Mouse (Mus musculus) hindbrain, postnatal 0 days (tissue): ENCODE measurements around the gene Col6a2. TPM values are rescaled to one million over a fixed set of nuclear protein-coding genes. Genes with fewer than 3 reads are reported as not detected.

Experiments used
- ATAC-seq: fragments of 200-750 bp; cut with Nextera tagmentation; 2 replicates; pipeline ENCODE4 v1.8.0; 2017; ENCODE audit warnings: mild to moderate bottlenecking, moderate TSS enrichment, moderate library complexity
- DNase-seq: peaks from one replicate; pipeline ENCODE4 v3.0.0-alpha.2; 2015; ENCODE audit warnings: low spot score
- H3K27ac ChIP-seq: fragments of 300-500 bp; sonication (generic); 2 replicates; pipeline ENCODE4 v1.5.1; 2014; ENCODE audit warnings: mild to moderate bottlenecking
- H3K27me3 ChIP-seq: fragments of 300-500 bp; sonication (generic); 2 replicates; pipeline ENCODE4 v1.6.1; 2014; ENCODE audit warnings: low read length, mixed read lengths; ENCODE audit not compliant: insufficient read depth
- H3K36me3 ChIP-seq: fragments of 300-500 bp; sonication (generic); 2 replicates; pipeline ENCODE4 v1.6.1; 2014; ENCODE audit warnings: low read length, mixed read lengths; ENCODE audit not compliant: insufficient read depth
- H3K4me1 ChIP-seq: fragments of 300-500 bp; sonication (generic); 2 replicates; pipeline ENCODE4 v1.6.1; 2014; ENCODE audit warnings: antibody characterized with exemption, low read length, mixed read lengths; ENCODE audit not compliant: insufficient read depth
- H3K4me2 ChIP-seq: fragments of 300-500 bp; sonication (generic); 2 replicates; pipeline ENCODE4 v1.6.1; 2014; ENCODE audit warnings: low read depth, mild to moderate bottlenecking, low read length, moderate library complexity, mixed read lengths
- H3K4me3 ChIP-seq: fragments of 300-500 bp; sonication (generic); 2 replicates; pipeline ENCODE4 v1.5.1; 2014; ENCODE audit warnings: low read length
- H3K9ac ChIP-seq: fragments of 300-500 bp; sonication (generic); replicated peaks from 2 replicates; pipeline ENCODE4 v1.6.1; 2014; ENCODE audit warnings: mild to moderate bottlenecking, low read length, moderate library complexity, mixed read lengths
- H3K9me3 ChIP-seq: fragments of 300-500 bp; sonication (generic); 2 replicates; pipeline ENCODE4 v1.6.1; 2016; ENCODE audit warnings: low read length, mixed read lengths
- CTCF ChIP-seq: IDR thresholded peaks from 2 replicates; pipeline ENCODE4 v1.5.1; 2016; ENCODE audit warnings: antibody characterized with exemption, control low read depth, low read depth
- WGBS: fragments of 180-500 bp; shearing (Covaris S2); extraction: QIAGEN DNeasy Blood & Tissue Kit; methylation state at CpG from one replicate; pipeline ENCODE4 v1.1.7; 2014; 5-methylcytosine and 5-hydroxymethylcytosine counted together
- polyA plus RNA-seq: library from polyadenylated mRNA; unstranded; fragments of >200 nt; fragmentation: Nextera tagmentation; extraction: Ambion mirVana; gene quantifications from 2 replicates; pipeline ENCODE4 v1.2.1, GENCODE M21; 2015
- total RNA-seq: library from RNA; depleted of rRNA; stranded (reverse); fragments of >200 nt; gene quantifications from 2 replicates; pipeline ENCODE4 v1.2.3, GENCODE M21; 2014

The Col6a2 gene
- total and polyA plus RNA-seq, 2 experiments from 2014 or later: 22.2 to 37.8 TPM

GRCm38 (mm10) chr10:76584138-76584537, 39.3 kb downstream of the Col6a2 start:
- H3K4me3 ChIP-seq: peak overlapping the region; percentile 7; the same call in 1 of the 2 replicates
- 18% methylated on average over 10 of the region's 10 CpGs for WGBS
- DNase-seq: no peak
- ATAC-seq: no peak
- no peak overlapping the region for H3K27ac ChIP-seq
- H3K9me3 ChIP-seq: no peaks in the 10 kb centered on the region
- H3K4me2 ChIP-seq: peak overlapping the region; percentile 38
- no peak for TF ChIP-seq CTCF
- no peaks in the 10 kb centered on the region for H3K4me1 ChIP-seq
- H3K27me3 ChIP-seq: no peaks in the 10 kb centered on the region
- H3K9ac ChIP-seq: no peak overlapping the region
- H3K36me3 ChIP-seq: no peaks in the 10 kb centered on the region

- Histone ChIP-seq H3K9ac (no peak overlapping the region), H3K27me3 (no peaks in the 10 kb centered on the region), H3K36me3 (no peaks in the 10 kb centered on the region), H3K27ac (no peak overlapping the region), H3K4me3 (no peak overlapping the region), H3K9me3 (no peaks in the 10 kb centered on the region), H3K4me2 (no peak overlapping the region), H3K4me1 (no peaks in the 10 kb centered on the region)
- no peak for TF ChIP-seq CTCF
- WGBS: 75% methylated on average over 7 of the region's 7 CpGs
- DNase-seq: no peak
- ATAC-seq: no peak
Measured at GRCm38 (mm10) chr10:76576920-76577319, 46.5 kb downstream of the Col6a2 start.

GRCm38 (mm10) chr10:76575374-76575773, 48.1 kb downstream of the Col6a2 start, which contains the start of gene Ftcd:
Ftcd (plus strand) TSS chr10:76575648.
- H3K36me3 ChIP-seq: no peaks in the 10 kb centered on the region
- DNase-seq (no peak), ATAC-seq (no peak)
- no peak within 1 kb of the TSS for H3K4me3 ChIP-seq
- no peak within 1 kb of the TSS for H3K9ac ChIP-seq
- H3K4me1 ChIP-seq: no peaks in the 10 kb centered on the region
- H3K27me3 ChIP-seq: no peaks in the 10 kb centered on the region
- TF ChIP-seq CTCF: no peak
- no peak within 1 kb of the TSS for H3K27ac ChIP-seq
- H3K4me2 ChIP-seq: no peak within 1 kb of the TSS
- no peaks in the 10 kb centered on the region for H3K9me3 ChIP-seq
- 78% methylated on average over 3 of the region's 3 CpGs for WGBS

- DNase-seq (no peak), ATAC-seq (no peak)
- H3K4me2 ChIP-seq: no peak overlapping the region
- 50% methylated on average over 3 of the region's 3 CpGs for WGBS
- H3K4me3 ChIP-seq: no peak overlapping the region
- H3K27ac ChIP-seq: no peak overlapping the region
- no peak for TF ChIP-seq CTCF
- no peaks in the 10 kb centered on the region for H3K4me1 ChIP-seq
- H3K9ac ChIP-seq: no peak overlapping the region
- H3K36me3 ChIP-seq: no peaks in the 10 kb centered on the region
- no peaks in the 10 kb centered on the region for H3K9me3 ChIP-seq
- no peaks in the 10 kb centered on the region for H3K27me3 ChIP-seq
Measured at GRCm38 (mm10) chr10:76572151-76572550, 51.3 kb downstream of the Col6a2 start.

GRCm38 (mm10) chr10:76571070-76571469, 52.4 kb downstream of the Col6a2 start:
- H3K36me3 ChIP-seq: no peaks in the 10 kb centered on the region
- H3K9ac ChIP-seq: no peak overlapping the region
- no peaks in the 10 kb centered on the region for H3K27me3 ChIP-seq
- H3K4me3 ChIP-seq: no peak overlapping the region
- WGBS: 70% methylated on average over 2 of the region's 2 CpGs
- no peak overlapping the region for H3K27ac ChIP-seq
- DNase-seq: no peak
- no peak for ATAC-seq
- TF ChIP-seq CTCF: no peak
- H3K4me1 ChIP-seq: no peaks in the 10 kb centered on the region
- no peaks in the 10 kb centered on the region for H3K9me3 ChIP-seq
- H3K4me2 ChIP-seq: no peak overlapping the region

GRCm38 (mm10) chr10:76569996-76570685, 53.3 kb downstream of the Col6a2 start:
- no peaks in the 10 kb centered on the region for H3K27me3 ChIP-seq
- DNase-seq: no peak
- H3K4me1 ChIP-seq: no peaks in the 10 kb centered on the region
- H3K9ac ChIP-seq: no peak overlapping the region
- TF ChIP-seq CTCF: no peak
- no peak overlapping the region for H3K4me2 ChIP-seq
- H3K9me3 ChIP-seq: no peaks in the 10 kb centered on the region
- no peak overlapping the region for H3K4me3 ChIP-seq
- 92% methylated on average over 22 of the region's 22 CpGs for WGBS
- H3K36me3 ChIP-seq: no peaks in the 10 kb centered on the region
- H3K27ac ChIP-seq: no peak overlapping the region
- ATAC-seq: no peak

GRCm38 (mm10) chr10:76561972-76562371, 61.5 kb downstream of the Col6a2 start, which contains the start of gene Spatc1l:
Spatc1l (plus strand) TSS chr10:76562272.
- WGBS: 93% methylated on average over 10 of the region's 10 CpGs
- Histone ChIP-seq H3K36me3 (no peaks in the 10 kb centered on the region), H3K27me3 (no peaks in the 10 kb centered on the region), H3K9ac (no peak within 1 kb of the TSS), H3K4me3 (no peak within 1 kb of the TSS), H3K27ac (no peak within 1 kb of the TSS), H3K4me1 (no peaks in the 10 kb centered on the region), H3K9me3 (no peaks in the 10 kb centered on the region), H3K4me2 (no peak within 1 kb of the TSS)
- no peak for TF ChIP-seq CTCF
- DNase-seq (no peak), ATAC-seq (no peak)
